Mouse (Mus musculus) 416B (cell line): ENCODE measurements around the gene Thbd.
A peak's percentile ranks its signal among the peaks of the same experiment; 100 is the strongest.

Experiments used
- DNase-seq: peaks from one replicate; pipeline ENCODE4 v3.0.0; 2011; ENCODE audit warnings: low read depth

Thbd gene

DNA sequence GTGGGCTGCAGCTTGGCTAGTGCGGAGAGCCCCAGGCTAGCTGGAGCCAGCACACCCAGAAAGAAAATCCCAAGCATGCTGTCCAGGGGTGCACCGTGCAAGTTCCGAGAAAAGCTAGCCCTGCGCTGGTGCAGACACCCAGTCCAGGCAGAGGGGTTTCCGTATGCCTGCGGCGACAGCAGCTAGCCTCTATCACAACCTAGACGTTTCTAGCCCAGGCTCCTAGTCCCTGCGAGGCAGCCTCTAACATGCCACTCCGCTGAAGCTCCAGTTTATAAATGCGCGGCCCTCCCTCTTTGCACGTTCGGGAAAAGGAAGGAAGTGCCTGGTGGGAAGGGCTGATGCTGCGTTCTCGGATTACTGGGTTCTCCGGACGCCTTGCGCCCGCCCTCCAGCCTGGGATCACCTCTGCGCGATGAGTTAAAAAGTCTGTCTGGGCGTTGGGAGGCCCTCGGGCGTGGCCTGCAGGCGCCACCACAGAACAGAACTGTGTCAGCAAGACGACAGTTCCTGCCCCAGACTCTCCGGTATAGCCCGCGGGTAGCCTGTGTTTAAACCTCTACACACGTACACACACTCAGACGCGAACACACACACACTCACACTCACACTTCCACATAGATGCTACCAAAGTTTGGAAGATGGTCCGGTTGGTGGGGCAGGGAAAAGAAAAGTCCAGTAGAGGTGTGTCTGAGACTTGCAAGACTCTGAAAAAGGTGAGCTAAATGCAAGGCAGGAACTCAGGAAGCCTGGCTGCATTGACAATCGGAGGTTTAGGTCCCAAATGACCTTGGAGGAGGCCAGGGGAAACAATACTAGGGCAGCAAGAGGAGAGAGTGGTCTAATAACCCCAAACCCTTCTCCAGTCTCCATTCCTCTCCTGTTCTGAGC is at the start of gene Thbd:
TSS of gene Thbd (minus strand) at position 319 of the 891 bp plus-strand sequence.
- peak; percentile 88 for DNase-seq

DNA sequence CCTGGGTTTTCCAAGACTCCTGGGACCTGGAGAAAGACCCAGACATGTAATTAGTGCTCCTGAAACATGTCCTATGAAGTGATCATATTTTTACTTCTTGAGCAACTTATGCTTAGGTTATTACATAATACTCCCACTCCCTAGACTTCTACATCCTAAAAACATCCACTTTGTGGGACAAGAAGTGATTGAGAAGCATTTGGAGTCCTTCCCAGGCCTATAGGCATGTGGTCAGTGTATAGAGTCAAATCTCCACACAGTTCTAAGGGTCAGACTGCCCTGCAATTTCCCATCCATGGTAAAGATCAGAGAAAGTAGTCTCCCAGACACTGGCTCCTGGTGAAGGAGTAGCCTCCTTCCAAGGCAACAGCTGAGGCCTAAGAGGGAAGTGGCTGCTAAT is 47.4 kb upstream of the Thbd start:
- no peak for DNase-seq

DNA sequence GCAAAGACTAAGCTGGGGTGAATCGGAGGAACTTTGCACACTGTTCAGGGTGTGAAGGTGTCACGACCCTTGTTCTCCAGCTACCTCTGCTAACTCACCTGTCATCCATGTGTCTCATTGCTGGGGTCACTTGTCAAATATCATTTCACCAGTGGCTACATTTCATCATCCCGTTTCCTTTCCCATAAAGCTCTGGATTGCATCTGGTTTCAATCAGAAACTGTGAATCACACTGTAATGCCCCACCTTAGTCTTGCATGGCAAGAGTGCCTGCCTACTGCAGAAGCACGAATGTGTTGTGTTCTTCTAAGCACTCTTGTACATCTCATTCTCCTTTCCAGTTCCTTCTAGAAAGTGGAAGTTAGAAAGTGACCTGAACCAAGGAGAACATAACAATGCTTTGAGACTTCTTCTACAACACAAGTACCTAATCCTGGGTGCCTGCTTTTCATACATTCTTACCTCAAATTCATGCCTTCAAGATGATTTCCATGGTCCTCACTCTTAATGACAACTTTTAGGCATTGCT is 46.1 kb upstream of the Thbd start:
- no peak for DNase-seq

DNA sequence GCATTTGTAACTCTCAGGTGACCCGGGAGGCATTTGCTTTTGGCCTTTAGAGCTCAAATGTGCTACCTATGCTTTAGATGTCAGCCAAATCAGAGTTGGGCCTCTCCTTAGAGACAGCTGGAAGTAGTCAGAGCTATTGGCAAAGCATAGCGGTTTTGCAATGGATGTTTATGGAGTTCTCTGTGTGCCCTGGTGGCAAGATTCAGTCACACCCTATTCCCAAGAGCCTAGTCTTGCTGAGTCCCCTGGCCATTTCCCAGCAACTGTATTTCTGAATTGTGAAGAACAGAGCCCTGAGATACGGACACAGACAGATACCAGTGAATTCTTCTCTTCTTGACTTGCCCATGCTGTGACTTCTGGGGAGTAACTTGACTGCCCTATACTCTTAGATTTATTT is 45.1 kb upstream of the Thbd start:
- no peak for DNase-seq

DNA sequence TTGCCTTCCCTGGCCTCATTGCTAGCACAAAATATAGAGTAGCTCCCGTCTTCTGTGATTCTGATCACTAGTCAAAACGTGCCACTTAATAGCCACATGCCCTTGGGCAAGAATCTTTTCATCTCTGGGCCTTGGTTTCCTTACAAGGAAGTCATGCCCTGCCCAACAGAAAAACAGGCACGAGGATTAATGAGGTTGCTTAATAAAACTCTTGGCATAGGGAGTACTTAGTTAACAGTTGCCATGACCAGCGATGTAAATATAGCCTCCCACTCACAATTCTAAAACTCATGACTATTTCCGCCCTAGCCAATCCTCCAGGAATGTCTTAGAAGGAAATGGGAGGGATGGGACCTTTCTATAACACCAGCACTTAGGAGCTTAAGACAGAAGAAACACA is 43.5 kb upstream of the Thbd start:
- no peak for DNase-seq

DNA sequence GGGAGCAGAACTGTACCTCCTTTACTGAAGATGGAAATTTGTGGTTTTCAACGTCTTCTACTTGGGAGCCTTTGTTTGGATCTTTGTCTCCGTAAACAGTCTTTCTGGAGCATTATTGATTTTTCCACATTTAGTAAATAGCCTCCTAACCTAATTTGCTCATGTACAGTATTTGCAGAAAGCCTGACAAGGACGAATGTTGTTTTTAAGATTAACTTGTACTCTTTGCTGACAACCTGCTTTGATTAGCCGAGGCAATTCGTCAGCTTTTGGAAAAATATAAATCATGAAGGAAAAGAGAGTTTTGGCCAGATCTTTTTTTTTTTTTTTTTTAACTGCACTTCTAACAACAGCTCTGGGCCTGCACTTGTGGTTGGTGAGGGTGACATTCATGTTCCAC is 42.6 kb upstream of the Thbd start:
- no peak for DNase-seq

DNA sequence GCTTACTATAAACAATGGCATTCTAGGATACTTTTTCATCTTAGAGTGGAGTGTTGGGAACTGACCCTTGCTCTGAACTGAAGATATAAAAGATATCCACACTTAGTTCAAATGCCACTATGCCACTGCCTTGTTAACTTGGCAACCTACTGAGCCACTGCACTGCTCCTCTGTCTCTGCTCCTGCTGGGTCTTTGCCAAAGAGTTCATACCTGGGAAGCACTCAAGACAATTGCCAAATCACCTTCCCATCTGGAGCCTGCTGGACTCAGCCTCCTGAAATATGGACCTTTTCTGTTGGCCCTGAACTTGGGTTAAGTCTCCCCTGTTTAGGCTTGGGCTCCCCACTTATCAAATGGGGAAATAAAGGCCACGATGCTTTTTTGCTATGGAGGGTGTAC is 41.7 kb upstream of the Thbd start:
- DNase-seq: no peak

DNA sequence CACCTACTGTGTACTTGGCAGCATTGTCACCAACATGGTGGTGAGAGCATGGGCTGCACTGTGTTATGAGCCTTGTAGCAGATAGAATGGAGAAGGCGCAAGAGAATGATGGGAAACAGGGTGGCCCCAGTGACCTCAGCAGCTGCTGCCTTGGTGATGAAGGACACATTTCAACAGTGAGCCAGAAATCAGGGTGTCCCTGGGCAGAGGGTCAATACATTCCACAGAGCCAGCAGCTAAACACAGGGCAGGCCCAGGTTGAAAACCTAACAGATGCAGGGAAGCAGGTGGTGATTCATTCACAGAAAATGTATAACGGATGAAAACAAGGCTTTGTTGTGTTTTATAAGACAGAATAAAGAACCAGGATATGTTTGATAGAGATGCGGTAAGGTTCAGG is 38.5 kb upstream of the Thbd start:
- DNase-seq: no peak

DNA sequence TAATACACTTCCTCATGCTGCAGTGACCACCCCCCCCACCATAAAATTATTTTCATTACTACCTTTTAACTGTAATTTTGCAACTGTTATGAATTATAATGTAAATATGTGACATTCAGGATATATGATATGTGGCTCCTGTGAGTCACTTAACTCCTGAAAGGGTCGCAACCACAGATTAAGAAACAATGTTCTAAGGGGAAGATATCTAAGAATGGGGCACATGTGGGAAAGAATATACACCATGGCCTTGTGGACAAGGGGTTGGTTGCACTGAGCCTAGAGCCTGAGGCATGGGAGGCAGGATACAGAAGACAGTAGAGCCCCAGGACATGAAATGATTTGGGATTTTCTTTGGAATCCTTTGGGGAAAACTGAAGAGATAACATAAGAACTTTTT is 37.6 kb upstream of the Thbd start:
- peak; percentile 80 for DNase-seq

DNA sequence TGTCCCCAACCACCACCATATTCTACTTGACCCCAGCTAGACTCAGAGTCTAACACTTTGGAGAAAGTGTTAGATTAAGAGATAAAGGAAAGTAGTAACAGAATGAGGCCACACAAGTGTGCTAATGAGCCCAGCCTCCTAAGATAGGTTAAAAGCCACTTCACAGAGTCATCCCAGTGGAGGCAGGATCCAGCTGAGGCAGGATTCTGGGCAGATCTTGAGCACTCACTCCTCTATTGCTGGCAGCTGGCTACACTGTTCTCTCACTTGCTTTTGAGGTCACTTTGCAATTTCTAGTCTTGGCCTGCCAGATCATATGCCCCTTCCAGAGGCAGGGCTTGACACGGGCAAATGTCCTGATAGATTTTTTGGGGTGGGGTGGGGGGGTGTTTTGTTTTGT is 36.5 kb upstream of the Thbd start:
- DNase-seq: peak; percentile 20

DNA sequence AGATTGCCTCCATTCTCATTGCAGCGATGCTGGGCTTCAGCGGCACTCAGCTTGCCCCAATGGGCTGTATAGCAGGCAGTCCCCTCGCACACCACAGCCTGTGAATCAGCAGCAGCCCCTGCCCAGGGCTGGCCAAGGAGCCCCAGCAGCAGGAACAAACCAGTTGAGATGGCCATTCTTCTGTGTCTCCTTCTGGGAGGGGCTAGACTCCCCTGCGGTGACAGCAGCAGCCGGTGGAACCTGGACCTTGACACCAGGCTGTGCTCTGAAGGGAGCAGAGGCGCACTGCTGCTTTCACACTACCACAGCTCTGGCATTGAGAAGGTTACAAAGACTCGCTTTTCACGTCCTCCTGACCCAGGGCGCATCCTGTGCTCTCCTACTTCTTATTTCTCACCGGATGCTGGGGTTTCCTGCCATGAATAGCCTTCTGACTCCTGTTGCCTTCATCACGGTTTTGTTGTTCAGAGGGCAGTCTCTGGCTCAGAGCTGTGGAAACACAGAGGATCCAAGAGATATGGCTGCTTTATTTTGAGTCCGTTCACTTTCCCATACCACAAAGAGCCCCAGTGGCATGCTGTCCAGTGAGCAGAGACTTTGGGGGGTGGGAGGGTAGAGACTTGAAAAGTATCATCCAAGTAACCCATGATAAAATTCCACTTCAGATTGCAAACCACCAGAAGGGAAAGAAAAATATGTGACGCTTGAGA is 35.4 kb upstream of the Thbd start, which contains the start of gene Cd93:
TSS of gene Cd93 (minus strand) at position 315 of the 710 bp plus-strand sequence.
- peak; percentile 94 for DNase-seq

DNA sequence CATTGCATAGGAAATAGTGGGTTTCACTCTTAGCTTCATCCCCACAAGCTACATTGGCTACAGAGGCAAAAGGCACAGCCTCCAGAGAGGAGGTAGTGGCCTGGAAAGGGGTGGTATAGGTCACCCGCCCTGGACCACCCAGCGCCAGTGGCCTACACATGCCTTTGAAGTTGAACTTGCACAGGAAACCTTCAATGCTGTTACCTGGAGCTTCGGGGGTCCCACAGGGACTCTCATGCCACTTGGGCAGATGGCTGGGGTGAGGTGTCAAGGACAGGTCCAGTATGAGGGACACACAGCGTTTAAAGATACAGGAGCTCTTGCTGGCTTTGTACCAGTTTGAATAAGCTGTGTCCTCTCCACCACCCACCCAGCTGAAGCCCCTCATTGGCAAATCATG is 34.7 kb upstream of the Thbd start:
- DNase-seq: no peak

DNA sequence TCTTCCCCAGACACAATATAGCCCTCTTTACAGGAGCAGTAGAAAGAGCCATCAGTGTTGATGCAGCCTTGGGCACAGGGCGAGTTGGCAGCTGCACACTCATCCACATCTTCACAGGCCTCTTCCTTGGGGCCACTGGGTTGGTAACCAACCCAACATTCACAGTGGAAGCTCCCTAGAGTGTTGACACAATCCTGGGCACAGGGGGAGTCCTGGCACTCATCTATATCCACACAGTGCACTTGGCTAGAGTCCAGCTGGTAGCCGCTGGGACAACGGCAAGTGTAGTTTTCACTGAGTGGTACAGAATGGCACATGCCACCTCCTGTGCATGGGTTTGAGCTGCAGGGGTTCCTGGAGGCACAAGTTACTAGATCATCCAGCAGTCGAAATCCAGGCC is 34.2 kb upstream of the Thbd start:
- peak; percentile 21 for DNase-seq

DNA sequence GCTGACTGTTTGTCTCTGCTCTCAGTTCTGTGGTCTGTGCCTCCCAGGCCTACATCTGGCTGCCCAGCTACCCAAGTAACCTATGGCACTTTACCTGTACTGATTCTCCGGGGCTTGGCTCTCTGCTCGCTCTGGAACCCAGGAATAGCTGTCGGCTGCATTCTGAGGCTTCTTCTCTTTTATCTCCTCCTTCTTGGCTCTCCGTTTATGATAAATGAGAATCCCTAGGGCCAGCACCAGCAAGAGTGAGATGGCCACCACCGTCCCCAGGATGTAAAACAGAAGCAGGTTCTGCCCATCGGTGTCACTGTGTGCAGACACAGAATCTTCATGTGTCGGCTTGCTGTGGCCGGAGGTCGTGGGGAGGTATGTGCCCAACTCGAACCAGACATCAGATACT is 33.4 kb upstream of the Thbd start:
- DNase-seq: no peak

DNA sequence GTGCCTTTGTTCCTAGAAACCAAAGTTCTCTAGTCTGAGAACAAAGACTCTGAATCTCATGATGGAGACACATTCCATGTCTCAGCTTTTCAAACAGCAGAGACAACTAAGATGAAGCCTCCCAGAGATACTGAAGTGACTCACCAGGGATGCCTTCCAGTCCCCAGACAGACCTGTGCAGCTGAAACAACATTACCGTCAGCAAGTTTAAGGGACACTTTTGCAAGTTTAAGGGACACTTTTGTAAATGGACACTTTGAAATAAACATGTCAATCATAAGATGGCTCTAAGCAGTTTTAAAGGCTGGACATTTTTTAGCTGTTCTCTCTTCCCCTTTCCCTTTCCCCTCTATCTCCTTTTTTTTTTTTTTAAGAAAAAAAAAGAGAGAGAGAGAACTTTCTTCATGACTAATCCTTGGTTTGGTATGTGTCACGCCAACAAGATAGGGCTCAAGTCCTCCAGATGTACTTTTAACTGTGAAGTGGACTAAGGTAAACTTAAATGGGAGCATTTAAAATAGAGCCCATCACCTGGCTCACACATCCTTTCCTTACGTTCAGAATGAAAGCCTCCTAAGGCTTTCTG is 31.8 kb upstream of the Thbd start:
- peak; percentile 58 for DNase-seq

DNA sequence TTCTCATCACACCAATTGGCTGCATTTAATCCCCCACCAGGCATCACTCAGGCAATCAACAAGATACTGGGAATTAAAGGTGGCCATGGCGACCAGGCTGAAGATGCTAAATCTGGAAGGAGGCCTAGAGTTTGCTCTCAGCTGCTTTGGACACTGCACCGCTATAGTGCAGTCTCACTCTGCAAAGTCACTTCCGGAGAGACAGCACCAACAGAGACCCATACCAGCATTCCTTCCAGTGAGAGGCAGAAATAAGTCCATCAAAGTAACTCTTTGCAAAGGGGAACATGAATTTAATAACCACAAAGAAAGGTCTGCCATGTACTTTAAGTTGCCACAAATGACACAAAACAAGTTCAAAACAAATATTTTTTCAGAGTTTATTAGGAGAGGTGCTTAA is 28.3 kb upstream of the Thbd start:
- DNase-seq: no peak

DNA sequence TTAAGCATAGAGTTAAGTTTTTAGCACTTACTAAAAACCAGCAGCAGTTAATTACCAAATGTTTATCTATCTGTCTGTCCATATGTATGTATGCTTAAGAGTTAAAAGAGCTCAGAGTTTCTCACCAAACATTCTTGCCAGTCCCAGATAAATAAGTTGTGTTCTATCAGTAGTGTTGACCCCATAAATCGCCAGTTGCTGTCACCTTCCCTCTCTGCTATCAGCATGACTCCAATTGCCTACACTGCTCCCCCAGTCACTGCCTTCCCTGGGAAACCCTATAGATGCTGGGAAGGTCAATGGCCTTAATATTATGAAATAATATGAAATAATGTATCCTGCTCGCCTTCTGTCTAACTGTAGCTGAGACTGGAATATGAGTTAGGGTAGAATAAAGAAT is 24.4 kb upstream of the Thbd start:
- no peak for DNase-seq

DNA sequence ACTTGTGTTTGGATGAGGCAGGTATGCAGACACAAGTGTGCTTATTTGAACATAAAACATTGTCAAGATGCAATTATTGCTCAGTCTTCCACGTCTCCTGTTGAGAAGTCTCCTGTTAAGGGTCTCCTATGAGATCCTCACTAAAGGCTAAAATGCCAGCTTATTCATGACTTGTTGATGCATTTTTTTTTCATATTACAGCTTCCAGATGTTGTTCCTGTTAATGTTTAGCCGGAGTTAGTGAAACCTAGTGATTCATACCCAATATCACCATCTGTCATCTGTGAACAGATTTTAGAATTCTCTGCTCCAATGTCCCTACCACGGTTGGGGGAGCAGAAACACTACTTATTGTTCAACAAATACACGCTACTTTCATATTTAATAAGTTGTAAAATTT is 23.0 kb upstream of the Thbd start:
- DNase-seq: no peak

DNA sequence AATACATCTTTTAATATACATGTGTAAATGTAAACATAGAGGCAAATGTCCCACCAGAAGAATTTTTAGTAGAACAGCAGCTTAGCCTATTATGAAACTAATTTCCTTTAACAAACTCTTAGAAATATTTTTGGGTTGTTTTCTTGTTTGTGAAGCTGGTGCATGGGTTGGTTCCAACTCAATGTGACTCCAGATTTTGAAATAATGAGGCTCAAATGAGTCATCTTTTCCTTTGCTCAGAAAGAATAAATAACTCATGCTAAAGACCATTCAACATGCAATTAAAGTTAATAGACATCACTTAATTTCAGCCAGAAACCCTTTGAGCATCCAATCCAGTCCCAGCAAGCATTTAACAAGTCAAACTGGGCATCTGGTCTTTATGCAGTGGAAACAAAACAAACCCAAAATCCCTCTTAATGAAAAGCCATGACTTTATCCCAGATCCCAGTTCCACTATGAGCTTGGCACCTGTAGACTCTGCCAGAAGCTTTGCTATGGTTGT is 21.1 kb upstream of the Thbd start:
- DNase-seq: peak; percentile 82

DNA sequence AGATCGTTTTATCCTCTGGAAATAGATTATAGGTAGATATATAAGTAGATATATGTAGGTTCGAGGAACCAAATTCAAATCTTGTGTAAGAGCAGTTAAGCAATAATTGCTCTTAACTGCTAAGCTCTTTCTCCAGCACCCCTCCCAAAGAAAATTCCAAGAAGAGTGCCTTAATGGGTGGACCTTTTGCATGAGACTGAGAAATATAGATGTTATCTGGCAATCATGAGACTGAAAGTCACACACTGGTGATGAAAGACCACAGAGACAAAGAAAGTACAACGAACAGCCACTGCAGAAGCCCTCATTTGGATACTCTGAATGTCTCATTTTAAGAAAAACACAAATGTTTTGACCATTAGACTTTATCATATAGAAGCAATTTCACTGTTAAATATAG is 20.5 kb upstream of the Thbd start:
- DNase-seq: peak; percentile 82

DNA sequence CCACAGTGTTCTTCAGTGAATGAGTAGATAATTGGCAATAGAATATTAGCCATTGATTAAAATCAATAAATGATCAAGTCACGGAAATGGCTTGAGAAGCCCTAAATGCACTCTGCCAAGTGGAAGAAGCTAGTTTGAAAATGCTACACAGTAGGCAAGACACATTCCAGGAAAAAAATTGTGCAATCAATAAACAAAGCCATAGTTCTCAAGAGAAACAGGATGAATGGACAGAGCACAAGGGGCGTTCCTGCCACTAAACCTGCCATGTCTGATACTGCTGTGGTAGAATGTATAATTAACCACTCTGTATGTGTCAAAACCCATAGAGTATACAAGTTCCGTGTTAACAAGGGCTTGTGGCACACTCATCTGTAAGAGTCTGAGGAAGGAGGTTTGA is 19.6 kb upstream of the Thbd start:
- DNase-seq: no peak

DNA sequence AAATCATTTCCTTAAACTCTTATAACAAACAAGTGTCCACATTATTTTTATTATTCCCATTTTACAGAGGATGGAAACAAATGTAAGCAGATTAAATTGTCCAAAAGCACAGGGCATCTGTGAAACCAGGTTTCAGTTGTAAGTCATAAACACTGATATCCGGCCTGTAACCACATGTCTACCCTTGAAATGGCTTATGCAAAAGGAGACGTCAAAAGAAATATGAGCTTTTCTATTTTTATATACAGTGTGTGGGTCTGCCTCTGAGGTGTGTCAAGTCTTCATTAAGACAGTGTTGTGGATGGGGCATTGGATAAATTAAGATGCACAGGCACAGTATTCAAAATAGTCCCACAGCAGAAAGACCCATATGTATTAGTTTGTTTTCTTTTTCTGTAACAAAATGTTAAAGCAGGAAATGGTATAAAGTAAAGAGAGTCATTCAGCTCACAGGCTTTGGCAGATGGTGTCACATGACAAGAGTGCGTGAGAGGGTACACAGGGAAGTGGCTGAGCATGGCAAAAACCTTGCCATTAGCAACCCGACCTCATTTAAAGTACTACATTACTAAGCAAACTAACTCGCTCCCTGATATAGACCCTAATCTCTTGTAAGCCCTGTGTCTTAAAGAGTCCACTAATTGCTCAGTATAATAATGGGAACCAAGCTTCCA is 17.9 kb upstream of the Thbd start:
- DNase-seq: peak; percentile 84
